Mouse (Mus musculus) hindbrain, postnatal 0 days (tissue): ENCODE data around the gene Nutf2-ps1. TPM values are rescaled to one million over a fixed set of nuclear protein-coding genes. Genes with fewer than 3 reads are reported as not detected.
A peak's percentile ranks its signal among the peaks of the same experiment; 100 is the strongest.

ENCODE experiments used
- ATAC-seq: fragments of 200-750 bp; cut with Nextera tagmentation; 2 replicates; pipeline ENCODE4 v1.8.0; 2017; ENCODE audit warnings: mild to moderate bottlenecking, moderate TSS enrichment, moderate library complexity
- DNase-seq: peaks from one replicate; pipeline ENCODE4 v3.0.0-alpha.2; 2015; ENCODE audit warnings: low spot score
- H3K27ac ChIP-seq: fragments of 300-500 bp; sonication (generic); 2 replicates; pipeline ENCODE4 v1.5.1; 2014; ENCODE audit warnings: mild to moderate bottlenecking
- H3K27me3 ChIP-seq: fragments of 300-500 bp; sonication (generic); 2 replicates; pipeline ENCODE4 v1.6.1; 2014; ENCODE audit warnings: low read length, mixed read lengths; ENCODE audit not compliant: insufficient read depth
- H3K36me3 ChIP-seq: fragments of 300-500 bp; sonication (generic); 2 replicates; pipeline ENCODE4 v1.6.1; 2014; ENCODE audit warnings: low read length, mixed read lengths; ENCODE audit not compliant: insufficient read depth
- H3K4me1 ChIP-seq: fragments of 300-500 bp; sonication (generic); 2 replicates; pipeline ENCODE4 v1.6.1; 2014; ENCODE audit warnings: antibody characterized with exemption, low read length, mixed read lengths; ENCODE audit not compliant: insufficient read depth
- H3K4me2 ChIP-seq: fragments of 300-500 bp; sonication (generic); 2 replicates; pipeline ENCODE4 v1.6.1; 2014; ENCODE audit warnings: low read depth, mild to moderate bottlenecking, low read length, moderate library complexity, mixed read lengths
- H3K4me3 ChIP-seq: fragments of 300-500 bp; sonication (generic); 2 replicates; pipeline ENCODE4 v1.5.1; 2014; ENCODE audit warnings: low read length
- H3K9ac ChIP-seq: fragments of 300-500 bp; sonication (generic); replicated peaks from 2 replicates; pipeline ENCODE4 v1.6.1; 2014; ENCODE audit warnings: mild to moderate bottlenecking, low read length, moderate library complexity, mixed read lengths
- H3K9me3 ChIP-seq: fragments of 300-500 bp; sonication (generic); 2 replicates; pipeline ENCODE4 v1.6.1; 2016; ENCODE audit warnings: low read length, mixed read lengths
- CTCF ChIP-seq: IDR thresholded peaks from 2 replicates; pipeline ENCODE4 v1.5.1; 2016; ENCODE audit warnings: antibody characterized with exemption, control low read depth, low read depth
- WGBS: fragments of 180-500 bp; shearing (Covaris S2); extraction: QIAGEN DNeasy Blood & Tissue Kit; methylation state at CpG from one replicate; pipeline ENCODE4 v1.1.7; 2014; 5-methylcytosine and 5-hydroxymethylcytosine counted together
- polyA plus RNA-seq: library from polyadenylated mRNA; unstranded; fragments of >200 nt; fragmentation: Nextera tagmentation; extraction: Ambion mirVana; gene quantifications from 2 replicates; pipeline ENCODE4 v1.2.1, GENCODE M21; 2015
- total RNA-seq: library from RNA; depleted of rRNA; stranded (reverse); fragments of >200 nt; gene quantifications from 2 replicates; pipeline ENCODE4 v1.2.3, GENCODE M21; 2014

Nutf2-ps1 gene
- total and polyA plus RNA-seq, 2 experiments from 2014 or later = 106 to 225 TPM

DNA sequence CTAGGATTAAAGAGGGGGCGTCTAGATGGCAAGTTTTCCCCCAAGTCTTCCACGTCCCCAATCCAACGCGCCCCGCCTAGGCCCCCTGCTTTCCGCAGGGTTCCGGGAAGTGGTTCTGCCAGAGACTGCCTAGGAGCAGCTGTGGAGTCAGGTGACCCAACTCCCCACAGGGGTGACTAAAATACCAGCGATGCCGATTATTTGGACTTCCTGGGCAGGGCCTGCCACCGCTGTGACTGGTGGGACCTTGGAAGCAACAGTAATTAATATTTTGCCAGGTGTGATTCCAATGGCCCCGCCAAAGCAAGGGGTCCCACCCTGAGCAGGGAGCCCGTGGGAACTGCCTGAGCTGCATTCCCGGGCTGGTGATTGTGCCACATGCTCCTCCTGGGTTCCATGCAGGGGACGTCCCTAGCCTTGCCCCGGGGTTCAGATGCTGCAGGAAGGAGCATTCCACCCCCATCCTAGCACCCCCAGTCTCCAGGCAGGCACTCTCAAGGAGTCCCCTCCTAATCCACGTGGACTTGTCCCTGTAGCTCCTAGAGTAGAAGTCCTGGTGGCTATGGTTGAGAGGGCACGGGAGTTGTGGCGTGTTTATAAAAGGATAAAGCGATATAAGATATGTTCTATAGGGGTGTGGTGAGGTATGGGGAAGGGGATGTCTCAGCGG is 31.5 kb downstream of the Nutf2-ps1 start:
- Histone ChIP-seq H3K27me3 (no peaks in the 10 kb centered on the region), H3K4me3 (no peak overlapping the region), H3K4me2 (peak overlapping the region; percentile 38), H3K27ac (no peak overlapping the region), H3K4me1 (no peaks in the 10 kb centered on the region; the same call in 1 of the 2 replicates), H3K9me3 (no peaks in the 10 kb centered on the region), H3K9ac (no peak overlapping the region), H3K36me3 (no peaks in the 10 kb centered on the region)
- DNase-seq = peak; percentile 12
- 38% methylated on average over 20 of the region's 20 CpGs for WGBS
- TF ChIP-seq CTCF = no peak
- ATAC-seq = no peak

- WGBS = 33% methylated on average over 6 of the region's 6 CpGs
- no peak overlapping the region for H3K4me3 ChIP-seq
- H3K4me2 ChIP-seq = peak overlapping the region; percentile 38
- no peaks in the 10 kb centered on the region; the same call in 1 of the 2 replicates for H3K4me1 ChIP-seq
- H3K36me3 ChIP-seq = no peaks in the 10 kb centered on the region
- no peak overlapping the region for H3K27ac ChIP-seq
- no peak for TF ChIP-seq CTCF
- H3K9me3 ChIP-seq = no peaks in the 10 kb centered on the region
- DNase-seq (no peak), ATAC-seq (no peak)
- H3K9ac ChIP-seq = no peak overlapping the region
- H3K27me3 ChIP-seq = no peaks in the 10 kb centered on the region
These were observed 32.0 kb downstream of the Nutf2-ps1 start for GRCm38 (mm10) chr19:53556841-53557240.

DNA sequence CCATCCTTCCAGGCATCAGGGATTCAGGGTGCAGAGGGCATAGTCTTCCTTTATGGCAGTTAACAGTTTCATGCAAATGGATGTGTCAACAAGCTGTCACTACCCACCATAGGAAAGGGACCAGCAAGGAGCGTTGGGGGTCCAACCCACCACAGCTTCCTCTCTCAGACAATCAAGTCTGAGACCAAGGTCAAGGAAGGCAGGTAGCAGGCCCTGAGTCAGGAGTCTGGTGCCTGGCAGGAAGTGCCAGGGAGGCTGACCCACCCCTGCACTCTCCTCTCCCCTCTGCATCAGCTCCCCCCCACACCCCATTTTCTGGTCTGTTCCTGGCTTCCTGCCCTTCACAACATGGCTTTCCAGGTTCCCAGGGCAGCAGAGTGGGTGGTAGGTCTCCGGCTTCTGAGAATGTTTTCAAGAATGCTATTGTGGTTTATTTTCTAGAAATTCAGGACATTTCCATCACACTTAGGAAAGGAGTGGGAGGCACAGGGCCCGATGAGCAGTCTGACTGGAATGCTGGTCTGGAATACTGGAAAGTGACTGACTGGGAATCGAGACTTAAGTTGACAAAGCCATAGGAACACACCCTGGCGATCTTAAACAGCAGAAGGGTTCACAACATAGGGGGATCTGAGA is 33.8 kb downstream of the Nutf2-ps1 start:
- WGBS = 74% methylated on average over 5 of the region's 5 CpGs
- H3K4me1 ChIP-seq = no peaks in the 10 kb centered on the region; the same call in 1 of the 2 replicates
- TF ChIP-seq CTCF = no peak
- ATAC-seq = no peak
- H3K4me3 ChIP-seq = no peak overlapping the region
- no peak for DNase-seq
- H3K9me3 ChIP-seq = no peaks in the 10 kb centered on the region
- H3K36me3 ChIP-seq = no peaks in the 10 kb centered on the region
- H3K9ac ChIP-seq = no peak overlapping the region
- H3K27me3 ChIP-seq = no peaks in the 10 kb centered on the region
- H3K4me2 ChIP-seq = no peak overlapping the region
- no peak overlapping the region for H3K27ac ChIP-seq

- no peak overlapping the region for H3K4me3 ChIP-seq
- H3K27ac ChIP-seq = no peak overlapping the region
- no peak overlapping the region for H3K4me2 ChIP-seq
- TF ChIP-seq CTCF = no peak
- no peaks in the 10 kb centered on the region for H3K9me3 ChIP-seq
- no peak overlapping the region for H3K9ac ChIP-seq
- no peaks in the 10 kb centered on the region; the same call in 1 of the 2 replicates for H3K4me1 ChIP-seq
- 84% methylated on average over 11 of the region's 11 CpGs for WGBS
- DNase-seq (no peak), ATAC-seq (no peak)
- no peaks in the 10 kb centered on the region for H3K36me3 ChIP-seq
- no peaks in the 10 kb centered on the region for H3K27me3 ChIP-seq
These were observed 34.5 kb downstream of the Nutf2-ps1 start for GRCm38 (mm10) chr19:53554402-53554801.

GRCm38 (mm10) chr19:53552795-53553194 is 36.1 kb downstream of the Nutf2-ps1 start:
- Histone ChIP-seq H3K27ac (no peak overlapping the region), H3K27me3 (no peaks in the 10 kb centered on the region), H3K36me3 (no peaks in the 10 kb centered on the region), H3K4me3 (no peak overlapping the region), H3K4me2 (no peak overlapping the region), H3K4me1 (no peaks in the 10 kb centered on the region; the same call in 1 of the 2 replicates), H3K9me3 (no peaks in the 10 kb centered on the region), H3K9ac (no peak overlapping the region)
- no peak for TF ChIP-seq CTCF
- WGBS = 60% methylated on average over 6 of the region's 6 CpGs
- ATAC-seq = no peak
- no peak for DNase-seq

- Histone ChIP-seq H3K4me2 (no peak overlapping the region), H3K27me3 (no peaks in the 10 kb centered on the region), H3K9me3 (no peaks in the 10 kb centered on the region), H3K27ac (no peak overlapping the region), H3K9ac (no peak overlapping the region), H3K36me3 (no peaks in the 10 kb centered on the region), H3K4me3 (no peak overlapping the region), H3K4me1 (no peaks in the 10 kb centered on the region; the same call in 1 of the 2 replicates)
- ATAC-seq (no peak), DNase-seq (no peak)
- WGBS = 40% methylated on average over 10 of the region's 10 CpGs
- TF ChIP-seq CTCF = no peak
These were observed 36.6 kb downstream of the Nutf2-ps1 start for GRCm38 (mm10) chr19:53552216-53552786.
